Mouse (Mus musculus) thymus, postnatal 4 days (tissue): Measurements from ENCODE around the gene Wdr46.
A peak's percentile ranks its signal among the peaks of the same experiment; 100 is the strongest.
"Not testable (repeated sequence)": the region's sequence is repeated elsewhere in the genome, so short reads cannot be mapped to it uniquely, and the experiment has no call there.

ENCODE experiments used
- DNase-seq: peaks from one replicate; pipeline ENCODE4 v3.0.0; 2021

The Wdr46 gene

DNA sequence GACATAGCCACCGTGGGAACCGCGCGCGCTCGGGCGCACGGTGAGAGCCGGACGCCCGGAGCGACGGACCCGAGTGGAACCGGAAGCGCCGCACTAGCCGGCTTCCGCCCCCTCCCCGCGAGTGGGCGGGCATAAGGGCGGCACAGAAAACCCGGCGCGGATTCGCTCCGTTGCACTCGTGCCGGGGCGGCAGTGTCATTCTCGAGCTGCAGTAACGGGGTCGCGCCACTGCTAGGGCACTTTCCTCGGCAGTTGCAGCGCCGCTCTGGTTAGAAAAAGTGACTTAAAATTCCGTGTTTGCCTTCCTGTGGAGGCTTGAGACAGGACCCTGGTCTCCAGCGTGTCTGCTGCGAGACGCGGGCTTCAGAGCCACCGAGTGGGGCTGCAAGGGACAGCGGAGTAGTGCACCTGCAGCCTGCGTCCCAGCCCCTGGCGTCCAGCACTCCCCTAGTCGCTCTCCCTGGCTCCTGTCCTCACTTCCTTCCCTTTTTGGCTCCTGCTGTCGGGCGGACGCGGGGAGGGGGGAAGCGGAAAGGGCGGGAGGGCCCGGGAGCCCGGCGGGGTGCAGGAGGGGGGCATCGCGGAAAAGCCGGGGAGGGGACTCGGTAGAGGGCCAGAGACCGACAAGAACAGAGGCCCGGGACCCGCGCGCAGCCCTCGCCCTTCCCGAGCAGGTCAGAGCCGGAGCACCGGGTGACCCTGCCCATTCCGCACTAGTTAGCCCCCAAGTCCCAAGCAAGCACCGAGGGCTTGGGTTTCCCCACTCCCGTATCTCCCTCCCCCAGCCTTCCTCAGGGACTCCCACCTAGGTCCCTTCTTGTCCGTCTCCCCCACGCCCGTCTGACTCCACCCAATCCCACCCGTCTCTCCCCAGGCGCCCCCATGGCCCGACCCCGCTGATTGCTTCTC, 10.8 kb upstream of the Wdr46 start, which contains the start of gene Rgl2:
TSS of gene Rgl2 (plus strand) at position 173 of the 909 bp plus-strand sequence.
- peak; percentile 99 for DNase-seq

DNA sequence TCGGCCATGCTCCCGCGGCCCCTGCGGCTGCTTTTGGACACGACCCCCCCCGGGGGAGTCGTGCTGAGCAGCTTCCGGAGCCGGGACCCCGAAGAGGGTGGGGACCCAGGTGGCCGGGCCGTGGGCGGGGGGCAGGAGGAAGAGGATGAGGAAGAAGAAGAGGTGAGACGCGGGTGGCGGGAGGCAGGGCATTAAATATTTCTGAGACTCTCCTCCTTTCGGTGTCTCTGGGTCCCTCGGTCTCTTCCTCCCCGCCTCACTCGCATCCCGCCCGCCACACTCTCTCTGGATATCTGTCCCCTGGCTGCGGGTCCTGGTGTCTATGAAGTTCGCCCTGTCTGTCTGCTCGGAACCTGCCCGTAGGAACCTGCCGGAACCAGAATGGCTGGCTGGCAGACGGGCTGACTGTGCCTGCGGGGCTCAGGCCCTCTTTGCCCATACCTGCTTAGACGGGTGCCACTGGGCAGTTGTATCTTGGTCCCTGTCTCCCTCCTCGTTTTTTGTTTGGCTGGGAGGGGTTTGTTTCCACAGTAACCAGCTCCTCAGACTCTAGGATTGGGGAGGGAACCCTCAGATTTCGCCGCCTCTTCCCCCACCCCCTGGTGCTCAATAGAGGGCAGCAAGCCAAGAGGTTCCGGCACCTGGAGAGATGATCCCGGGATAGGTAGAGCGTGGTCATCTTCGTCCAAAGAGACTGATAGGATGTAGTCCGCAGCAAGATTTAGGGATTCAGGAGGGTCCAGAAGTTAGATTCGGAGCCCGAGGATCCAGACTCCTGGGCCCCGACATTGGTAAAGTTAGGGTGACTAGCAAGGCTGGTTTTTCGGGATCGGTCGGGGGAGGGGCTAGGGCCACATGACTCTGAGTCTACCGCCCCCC, 9.9 kb upstream of the Wdr46 start:
- peak; percentile 80 for DNase-seq

GRCm38 (mm10) chr17:33931159-33931866, 9.1 kb upstream of the Wdr46 start:
- DNase-seq, result peak; percentile 45

DNA sequence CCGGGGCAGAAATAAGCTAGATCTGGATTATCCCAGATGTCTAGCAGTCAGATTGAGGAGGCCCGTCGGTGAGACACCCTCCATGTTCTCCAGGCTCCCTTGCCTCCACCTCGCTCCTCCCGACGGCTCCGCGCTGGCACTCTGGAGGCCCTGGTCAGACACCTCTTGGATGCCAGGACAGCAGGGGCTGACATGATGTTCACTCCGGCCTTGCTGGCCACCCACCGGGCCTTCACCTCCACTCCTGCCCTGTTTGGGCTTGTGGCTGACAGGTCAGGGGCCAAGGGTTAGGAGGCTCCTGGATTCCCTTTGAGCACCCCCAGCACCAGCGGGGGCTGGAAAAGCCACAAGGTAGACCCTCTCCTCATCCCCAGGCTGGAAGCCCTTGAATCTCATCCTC, 8.5 kb upstream of the Wdr46 start:
- no peak for DNase-seq

DNA sequence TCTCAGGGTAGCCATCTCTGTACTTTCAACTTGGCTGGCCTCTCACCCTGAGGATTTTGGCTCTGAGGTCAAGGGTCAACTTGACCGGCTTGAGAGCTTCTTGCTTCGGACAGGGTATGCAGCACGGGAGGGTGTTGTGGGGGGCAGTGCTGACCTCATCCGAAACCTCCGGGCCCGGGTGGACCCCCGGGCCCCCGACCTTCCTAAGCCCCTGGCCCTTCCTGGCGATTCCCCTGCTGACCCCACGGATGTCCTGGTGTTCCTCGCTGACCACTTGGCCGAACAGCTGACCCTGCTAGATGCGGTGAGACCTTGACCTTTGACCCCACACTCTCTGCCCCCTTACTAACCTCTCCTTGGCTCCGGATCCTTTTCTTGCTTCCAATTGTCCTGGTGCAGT, 8.0 kb upstream of the Wdr46 start:
- no peak for DNase-seq

- no peak for DNase-seq
Measured at GRCm38 (mm10) chr17:33932970-33933369, 7.5 kb upstream of the Wdr46 start.

- DNase-seq, result no peak
Measured at GRCm38 (mm10) chr17:33935422-33936055, 4.9 kb upstream of the Wdr46 start.

GRCm38 (mm10) chr17:33936993-33937392, 3.5 kb upstream of the Wdr46 start:
- DNase-seq, result peak; percentile 16

- DNase-seq, result no peak
Measured at GRCm38 (mm10) chr17:33938783-33939182, 1.7 kb upstream of the Wdr46 start.

DNA sequence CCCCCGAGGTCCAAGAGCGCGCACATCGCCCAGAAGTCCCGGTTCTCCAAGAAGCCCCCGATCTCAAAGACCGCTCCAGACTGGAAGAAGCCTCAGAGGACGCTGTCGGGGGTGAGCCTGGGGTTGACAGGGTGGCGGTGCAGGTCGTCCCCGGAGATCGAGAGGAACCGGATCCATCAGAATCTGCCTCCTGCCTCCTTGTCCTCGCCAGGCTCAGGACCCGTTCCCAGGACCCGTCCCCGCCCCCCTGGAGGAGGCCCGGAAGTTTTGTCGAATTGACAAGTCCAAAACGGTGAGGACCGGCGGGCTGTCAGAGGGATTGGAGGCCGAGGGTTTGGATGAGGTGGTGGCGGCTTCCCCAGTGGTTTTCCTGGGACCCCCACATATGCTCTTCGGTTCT, 521 bp downstream of the Wdr46 start:
- DNase-seq, result peak; percentile 62

DNA sequence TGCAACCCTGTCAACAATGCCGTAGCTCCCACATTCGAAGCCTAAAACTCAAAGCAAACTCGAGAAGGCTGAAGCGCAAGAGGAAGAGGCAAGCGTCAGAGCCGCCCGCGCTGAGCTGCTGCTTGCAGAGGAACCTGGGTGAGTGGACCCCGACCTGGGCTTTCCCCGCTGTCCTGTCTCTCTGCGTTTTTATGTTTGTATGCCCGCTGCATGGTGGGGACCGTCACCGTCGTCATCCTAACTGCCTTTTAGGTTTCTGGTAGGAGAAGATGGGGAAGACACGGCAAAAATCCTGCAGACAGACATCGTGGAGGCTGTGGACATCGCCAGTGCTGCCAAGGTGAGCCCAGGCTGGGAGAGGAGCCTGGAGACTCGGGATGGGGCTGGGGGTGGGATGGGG, 921 bp downstream of the Wdr46 start:
- DNase-seq, result peak; percentile 41

DNA sequence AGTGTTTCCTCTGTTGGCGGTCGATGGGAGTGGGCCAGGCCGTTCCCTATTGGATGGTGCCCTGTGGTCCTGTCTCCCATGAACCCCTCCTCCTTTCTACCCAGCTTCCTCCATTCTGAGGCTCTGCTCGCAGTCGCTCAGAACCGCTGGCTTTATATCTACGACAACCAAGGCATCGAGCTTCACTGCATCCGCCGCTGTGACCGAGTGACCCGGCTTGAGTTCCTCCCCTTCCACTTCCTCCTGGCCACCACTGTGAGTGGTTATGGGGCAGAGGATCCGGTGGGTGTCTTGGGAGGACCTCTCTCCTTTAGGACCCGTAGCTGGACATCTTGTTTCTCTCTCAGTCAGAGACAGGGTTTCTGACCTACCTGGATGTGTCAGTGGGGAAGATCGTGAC, 3.0 kb downstream of the Wdr46 start:
- DNase-seq, result no peak

GRCm38 (mm10) chr17:33947430-33948089, 7.1 kb downstream of the Wdr46 start:
- DNase-seq, result peak; percentile 50

GRCm38 (mm10) chr17:33948090-33948904, 7.8 kb downstream of the Wdr46 start:
- peak; percentile 43 for DNase-seq

DNA sequence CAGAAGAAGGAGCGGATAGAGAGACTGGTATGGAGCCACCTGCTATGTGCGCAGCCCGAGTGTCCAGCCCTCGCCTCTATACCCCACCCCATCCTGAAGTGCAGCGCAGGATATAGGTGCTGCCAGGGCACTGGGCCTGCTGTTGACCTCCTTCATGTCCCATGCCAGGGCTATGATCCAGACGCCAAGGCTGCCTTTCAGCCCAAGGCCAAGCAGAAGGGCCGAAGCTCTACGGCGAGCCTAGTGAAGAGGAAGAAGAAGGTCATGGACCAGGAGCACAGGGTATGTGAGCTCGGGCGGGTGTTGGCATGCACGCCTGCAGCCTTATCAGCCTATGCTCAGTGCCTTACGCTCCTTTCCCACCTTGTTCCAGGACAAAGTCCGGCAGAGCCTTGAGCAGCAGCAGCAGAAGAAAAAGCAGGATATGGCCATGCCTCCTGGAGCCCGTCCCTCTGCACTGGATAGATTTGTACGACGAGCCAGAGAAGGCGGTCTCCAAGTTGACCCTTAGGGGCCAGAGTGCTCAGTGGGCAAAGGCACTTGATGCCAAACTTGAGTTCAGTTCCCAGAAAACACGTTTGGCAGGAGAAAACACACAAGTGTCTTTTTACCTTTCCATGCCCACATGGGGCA, 8.6 kb downstream of the Wdr46 start:
- no peak for DNase-seq

DNA sequence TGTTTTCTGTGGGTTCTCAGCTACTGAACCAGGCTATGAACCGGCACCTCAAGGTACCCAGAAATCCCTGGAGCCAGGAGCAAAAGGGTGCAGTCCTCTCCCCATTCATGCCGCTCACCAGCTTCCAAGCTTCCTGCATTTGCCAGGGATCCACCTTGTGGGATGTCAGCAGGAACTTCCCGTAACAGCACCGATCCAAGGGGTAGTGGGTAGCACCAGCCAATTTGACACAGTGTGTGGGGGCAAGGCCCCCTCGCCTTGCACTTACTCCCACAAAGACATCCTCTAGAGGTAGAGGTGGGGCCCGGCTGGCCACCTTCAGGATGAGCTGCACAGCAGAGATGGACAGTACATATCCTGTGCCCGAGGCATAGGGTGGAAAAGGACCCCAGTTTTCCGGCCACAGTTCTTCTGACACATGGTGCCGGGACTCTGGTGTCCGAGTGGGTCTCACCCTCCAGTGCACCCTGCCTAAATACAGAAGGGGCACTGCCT, 9.7 kb downstream of the Wdr46 start:
- no peak for DNase-seq

- peak; percentile 85 for DNase-seq
Measured at GRCm38 (mm10) chr17:33951021-33951946, 10.8 kb downstream of the Wdr46 start, which contains the start of gene B3galt4. B3galt4 (minus strand) TSS chr17:33951488.

- DNase-seq, result not testable (repeated sequence)
Measured at GRCm38 (mm10) chr17:33952015-33952414, 11.6 kb downstream of the Wdr46 start.

DNA sequence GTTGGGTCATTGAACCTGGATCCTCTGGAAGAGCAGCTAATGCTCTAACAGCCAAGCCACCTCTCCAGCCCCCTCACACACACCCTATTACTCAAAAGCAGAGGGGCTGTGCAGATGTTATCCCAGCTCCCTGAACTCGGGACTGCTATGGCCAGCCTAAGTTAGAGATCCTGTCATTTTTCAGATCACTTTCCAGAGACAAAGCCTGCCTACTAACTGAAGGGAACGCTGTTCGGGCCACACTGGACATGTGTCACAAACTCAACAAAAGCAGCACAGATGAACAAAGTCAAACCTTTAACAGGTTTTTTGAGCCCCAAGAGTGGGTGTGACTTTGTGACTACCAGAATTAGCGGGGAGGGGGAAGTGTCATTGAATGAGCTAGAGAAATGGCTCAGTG, 12.4 kb downstream of the Wdr46 start:
- no peak for DNase-seq
